Mouse (Mus musculus) neural tube, embryonic 12.5 days (tissue): ENCODE data around the gene Fgr. TPM values are rescaled to one million over a fixed set of nuclear protein-coding genes. Genes with fewer than 3 reads are reported as not detected.

Source experiments
- ATAC-seq: fragments of 200-750 bp; cut with Nextera tagmentation; 2 replicates; pipeline ENCODE4 v1.8.0; 2017; ENCODE audit warnings: low read depth, mild to moderate bottlenecking, moderate TSS enrichment, moderate library complexity; ENCODE audit not compliant: low FRiP score
- H3K27ac ChIP-seq: fragments of 300-500 bp; sonication (generic); 2 replicates; pipeline ENCODE4 v1.5.1; 2016
- H3K27me3 ChIP-seq: fragments of 300-500 bp; sonication (generic); replicated peaks from 2 replicates; pipeline ENCODE4 v1.6.1; 2016; ENCODE audit warnings: mild to moderate bottlenecking
- H3K36me3 ChIP-seq: fragments of 300-500 bp; sonication (generic); 2 replicates; pipeline ENCODE4 v1.6.1; 2016; ENCODE audit warnings: mild to moderate bottlenecking
- H3K4me1 ChIP-seq: fragments of 300-500 bp; sonication (generic); 2 replicates; pipeline ENCODE4 v1.6.1; 2016
- H3K4me2 ChIP-seq: fragments of 300-500 bp; sonication (generic); replicated peaks from 2 replicates; pipeline ENCODE4 v1.6.1; 2016; ENCODE audit warnings: mild to moderate bottlenecking
- H3K4me3 ChIP-seq: fragments of 300-500 bp; sonication (generic); 2 replicates; pipeline ENCODE4 v1.5.1; 2016
- H3K9ac ChIP-seq: fragments of 300-500 bp; sonication (generic); 2 replicates; pipeline ENCODE4 v1.6.1; 2016; ENCODE audit warnings: mild to moderate bottlenecking
- H3K9me3 ChIP-seq: fragments of 300-500 bp; sonication (generic); 2 replicates; pipeline ENCODE4 v1.6.1; 2016; ENCODE audit warnings: mild to moderate bottlenecking
- WGBS: fragments of 180-500 bp; shearing (Covaris S2); methylation state at CpG from one replicate; pipeline ENCODE4 v1.1.7; 2016; 5-methylcytosine and 5-hydroxymethylcytosine counted together
- polyA plus RNA-seq: library from polyadenylated mRNA; unstranded; fragments of >200 nt; fragmentation: Nextera tagmentation; extraction: Ambion mirVana; gene quantifications from 2 replicates; pipeline ENCODE4 v1.2.1, GENCODE M21; 2016

The Fgr gene
- polyA plus RNA-seq, 1 experiment from 2014 or later = 0.28 TPM

- ATAC-seq = no peak
- H3K4me1 ChIP-seq = peaks cover 28% of the 10 kb centered on the region
Measured at GRCm38 (mm10) chr4:132961866-132962265, 12.0 kb upstream of the Fgr start.

GRCm38 (mm10) chr4:132962628-132963027 lies 11.3 kb upstream of the Fgr start:
- Histone ChIP-seq H3K4me1 (peaks cover 28% of the 10 kb centered on the region), H3K9me3 (no peaks in the 10 kb centered on the region), H3K9ac (no peak overlapping the region), H3K27me3 (no peaks in the 10 kb centered on the region), H3K4me2 (no peak overlapping the region), H3K36me3 (no peaks in the 10 kb centered on the region), H3K4me3 (no peak overlapping the region), H3K27ac (no peak overlapping the region)
- ATAC-seq = no peak
- WGBS = 92% methylated on average over 4 of the region's 4 CpGs

More at GRCm38 (mm10) chr4:132961866-132962265, 12.0 kb upstream of the Fgr start:
- H3K9me3 ChIP-seq = no peaks in the 10 kb centered on the region
- WGBS = 84% methylated on average over 5 of the region's 5 CpGs
- H3K4me2 ChIP-seq = no peak overlapping the region
- no peak overlapping the region for H3K4me3 ChIP-seq
- no peak overlapping the region for H3K27ac ChIP-seq
- H3K27me3 ChIP-seq = no peaks in the 10 kb centered on the region
- no peaks in the 10 kb centered on the region for H3K36me3 ChIP-seq
- no peak overlapping the region for H3K9ac ChIP-seq

GRCm38 (mm10) chr4:132963436-132963835 lies 10.5 kb upstream of the Fgr start:
- H3K4me2 ChIP-seq = no peak overlapping the region
- no peaks in the 10 kb centered on the region for H3K9me3 ChIP-seq
- H3K27me3 ChIP-seq = no peaks in the 10 kb centered on the region
- no peak overlapping the region for H3K9ac ChIP-seq
- ATAC-seq = no peak
- H3K4me3 ChIP-seq = no peak overlapping the region
- peaks cover 28% of the 10 kb centered on the region for H3K4me1 ChIP-seq
- no peaks in the 10 kb centered on the region for H3K36me3 ChIP-seq
- WGBS = 42% methylated on average over 2 of the region's 2 CpGs
- H3K27ac ChIP-seq = no peak overlapping the region

- ATAC-seq = no peak
- Histone ChIP-seq H3K9me3 (no peaks in the 10 kb centered on the region), H3K36me3 (no peaks in the 10 kb centered on the region), H3K4me3 (no peak overlapping the region), H3K27ac (no peak overlapping the region), H3K27me3 (no peaks in the 10 kb centered on the region), H3K4me2 (no peak overlapping the region), H3K9ac (no peak overlapping the region), H3K4me1 (peaks cover 23% of the 10 kb centered on the region)
- WGBS = 38% methylated on average over 3 of the region's 3 CpGs
Measured at GRCm38 (mm10) chr4:132964064-132964463, 9.8 kb upstream of the Fgr start.

DNA sequence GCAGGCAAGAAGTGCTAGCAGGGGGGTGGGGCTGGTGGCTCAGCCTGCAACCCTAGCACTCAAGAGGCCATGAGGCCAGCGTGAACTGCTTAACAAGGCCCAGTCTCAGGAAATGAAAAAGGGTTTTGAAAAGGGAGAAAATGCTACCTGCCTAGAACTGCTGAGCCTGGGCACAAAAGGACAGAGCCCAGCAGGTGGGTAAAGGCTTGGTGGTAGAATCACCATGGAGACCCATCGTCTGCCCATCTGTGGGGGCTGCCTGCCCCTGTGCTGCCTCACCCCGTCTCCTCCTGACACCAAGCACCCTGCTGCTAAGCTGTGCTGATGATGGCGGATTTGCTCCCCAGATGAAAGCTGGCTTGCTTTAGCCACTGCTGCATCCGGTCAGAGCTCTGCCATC lies 9.4 kb upstream of the Fgr start:
- Histone ChIP-seq H3K27ac (no peak overlapping the region), H3K9me3 (no peaks in the 10 kb centered on the region), H3K36me3 (no peaks in the 10 kb centered on the region), H3K27me3 (no peaks in the 10 kb centered on the region), H3K4me2 (no peak overlapping the region), H3K9ac (no peak overlapping the region), H3K4me3 (no peak overlapping the region), H3K4me1 (peaks cover 19% of the 10 kb centered on the region)
- WGBS = 17% methylated on average over 5 of the region's 5 CpGs
- no peak for ATAC-seq

- H3K9ac ChIP-seq = no peak overlapping the region
- H3K27me3 ChIP-seq = peaks cover 8% of the 10 kb centered on the region
- H3K36me3 ChIP-seq = no peaks in the 10 kb centered on the region
- no peak overlapping the region for H3K4me3 ChIP-seq
- H3K4me1 ChIP-seq = peaks cover 11% of the 10 kb centered on the region
- no peak for ATAC-seq
- no peak overlapping the region for H3K27ac ChIP-seq
- no peak overlapping the region for H3K4me2 ChIP-seq
- WGBS = 58% methylated on average over 6 of the region's 6 CpGs
- no peaks in the 10 kb centered on the region for H3K9me3 ChIP-seq
Measured at GRCm38 (mm10) chr4:132968105-132968938, 5.6 kb upstream of the Fgr start.

DNA sequence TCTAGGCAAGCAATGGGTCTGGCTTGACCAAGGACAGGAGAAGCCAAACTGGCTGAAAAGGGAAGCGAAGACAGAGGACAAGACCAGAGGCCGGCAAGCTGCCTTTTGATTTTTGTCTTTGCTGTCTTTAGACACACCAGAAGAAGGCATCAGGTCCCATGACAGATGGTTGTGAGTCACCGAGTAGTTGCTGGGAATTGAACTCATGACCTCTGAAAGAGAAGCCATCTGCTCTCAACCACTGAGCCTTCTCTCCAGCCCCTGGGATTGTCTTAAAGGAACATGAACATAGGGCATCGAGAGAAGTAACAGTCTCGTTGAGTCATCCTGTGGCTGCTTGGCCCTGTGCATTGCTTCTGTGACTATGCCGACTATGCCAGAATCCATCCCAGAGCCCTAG lies 2.3 kb upstream of the Fgr start:
- Histone ChIP-seq H3K9ac (no peak overlapping the region), H3K36me3 (no peaks in the 10 kb centered on the region), H3K9me3 (no peaks in the 10 kb centered on the region), H3K27ac (no peak overlapping the region), H3K4me2 (no peak overlapping the region), H3K4me1 (peaks cover 26% of the 10 kb centered on the region; the same call in 1 of the 2 replicates), H3K27me3 (peaks cover 41% of the 10 kb centered on the region), H3K4me3 (no peak overlapping the region)
- 70% methylated on average over 6 of the region's 6 CpGs for WGBS
- ATAC-seq = no peak

DNA sequence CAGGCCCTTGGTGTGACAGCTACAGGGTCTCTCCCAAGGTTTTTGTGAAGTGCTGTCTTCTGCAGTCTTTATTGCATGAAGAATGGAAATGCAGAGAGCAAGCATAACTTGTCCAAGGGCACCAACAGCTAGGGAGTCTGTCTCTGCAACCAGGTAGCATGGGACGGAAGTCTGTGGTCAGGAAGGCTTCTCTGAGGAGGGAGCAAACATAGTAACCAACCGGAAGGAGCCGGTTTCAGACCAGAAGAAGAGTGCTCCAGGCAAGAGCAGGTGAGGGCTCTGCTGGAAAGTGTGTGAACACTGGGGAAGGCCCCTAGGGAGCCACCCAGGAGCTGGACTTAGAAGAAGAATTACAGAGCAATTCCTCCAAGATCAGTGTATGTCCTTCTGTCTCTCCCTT lies 1.8 kb upstream of the Fgr start:
- no peak for ATAC-seq
- Histone ChIP-seq H3K4me3 (no peak overlapping the region), H3K27ac (no peak overlapping the region), H3K4me1 (peaks cover 26% of the 10 kb centered on the region; the same call in 1 of the 2 replicates), H3K4me2 (no peak overlapping the region), H3K9ac (no peak overlapping the region), H3K9me3 (no peaks in the 10 kb centered on the region), H3K36me3 (no peaks in the 10 kb centered on the region), H3K27me3 (peaks cover 41% of the 10 kb centered on the region)
- WGBS = 79% methylated on average over 3 of the region's 3 CpGs

- Histone ChIP-seq H3K9ac (no peak overlapping the region), H3K27me3 (peaks cover 44% of the 10 kb centered on the region), H3K36me3 (no peaks in the 10 kb centered on the region), H3K27ac (no peak overlapping the region), H3K4me3 (no peak overlapping the region), H3K9me3 (no peaks in the 10 kb centered on the region), H3K4me2 (no peak overlapping the region), H3K4me1 (peaks cover 26% of the 10 kb centered on the region; the same call in 1 of the 2 replicates)
- WGBS = 31% methylated on average over 2 of the region's 2 CpGs
- no peak for ATAC-seq
Measured at GRCm38 (mm10) chr4:132972556-132972955, 1.3 kb upstream of the Fgr start.

DNA sequence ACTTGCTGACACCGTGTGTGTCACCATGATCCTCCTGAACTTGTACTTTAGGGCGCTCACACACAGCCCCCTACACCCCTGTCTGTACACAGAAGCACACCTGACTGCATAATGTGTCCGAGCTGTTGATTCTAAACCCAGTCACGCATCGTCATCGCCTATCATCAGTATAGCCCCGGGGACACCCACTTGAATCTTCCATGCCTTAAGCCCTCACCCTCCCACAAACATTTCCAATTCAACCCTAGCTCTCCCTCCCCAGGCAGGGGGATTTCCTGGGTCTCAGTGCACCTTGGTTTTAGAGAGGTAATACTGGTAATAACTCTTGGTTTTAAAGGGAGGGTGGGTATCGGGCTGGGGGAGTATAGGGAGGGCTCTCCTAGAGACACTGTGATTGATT lies 709 bp upstream of the Fgr start:
- peaks cover 44% of the 10 kb centered on the region for H3K27me3 ChIP-seq
- ATAC-seq = no peak
- peaks cover 26% of the 10 kb centered on the region; the same call in 1 of the 2 replicates for H3K4me1 ChIP-seq
- H3K9ac ChIP-seq = no peak overlapping the region
- no peak overlapping the region for H3K4me3 ChIP-seq
- H3K27ac ChIP-seq = no peak overlapping the region
- WGBS = 37% methylated on average over 8 of the region's 8 CpGs
- no peaks in the 10 kb centered on the region for H3K9me3 ChIP-seq
- H3K4me2 ChIP-seq = no peak overlapping the region
- H3K36me3 ChIP-seq = no peaks in the 10 kb centered on the region

GRCm38 (mm10) chr4:132974904-132975303 lies 1.0 kb downstream of the Fgr start:
- Histone ChIP-seq H3K27ac (no peak overlapping the region), H3K9me3 (no peaks in the 10 kb centered on the region), H3K36me3 (no peaks in the 10 kb centered on the region), H3K4me3 (no peak overlapping the region; the same call in 1 of the 2 replicates), H3K27me3 (peaks cover 44% of the 10 kb centered on the region), H3K4me2 (peak overlapping the region; percentile 49), H3K4me1 (peaks cover 26% of the 10 kb centered on the region; the same call in 1 of the 2 replicates), H3K9ac (no peak overlapping the region)
- WGBS = under 1% methylated on average over 15 of the region's 15 CpGs
- no peak for ATAC-seq

DNA sequence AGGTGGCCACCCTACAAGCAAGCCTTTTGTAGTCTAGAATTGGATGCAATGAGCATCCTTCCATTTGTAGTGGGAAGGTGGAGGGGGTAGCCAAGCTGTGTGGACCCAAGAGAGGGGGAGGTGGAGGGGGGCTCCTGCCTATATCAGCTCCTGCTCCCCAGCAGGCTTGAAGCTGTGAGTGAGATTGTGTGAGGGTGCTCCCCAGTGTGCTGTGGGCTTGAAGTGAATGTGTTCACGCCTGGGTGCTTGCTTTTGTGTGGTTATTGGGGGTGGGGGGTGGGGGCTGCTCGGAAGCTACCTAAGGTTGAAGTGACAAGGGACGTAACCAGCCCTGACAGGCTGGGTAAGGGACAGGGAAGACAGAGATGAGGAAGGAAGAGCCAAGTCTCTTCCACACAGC lies 1.9 kb downstream of the Fgr start:
- no peak overlapping the region for H3K9ac ChIP-seq
- H3K27me3 ChIP-seq = peaks cover 44% of the 10 kb centered on the region
- H3K27ac ChIP-seq = no peak overlapping the region
- no peak overlapping the region for H3K4me2 ChIP-seq
- H3K4me1 ChIP-seq = peaks cover 26% of the 10 kb centered on the region; the same call in 1 of the 2 replicates
- no peaks in the 10 kb centered on the region for H3K9me3 ChIP-seq
- no peak overlapping the region for H3K4me3 ChIP-seq
- 54% methylated on average over 3 of the region's 3 CpGs for WGBS
- no peak for ATAC-seq
- H3K36me3 ChIP-seq = no peaks in the 10 kb centered on the region

DNA sequence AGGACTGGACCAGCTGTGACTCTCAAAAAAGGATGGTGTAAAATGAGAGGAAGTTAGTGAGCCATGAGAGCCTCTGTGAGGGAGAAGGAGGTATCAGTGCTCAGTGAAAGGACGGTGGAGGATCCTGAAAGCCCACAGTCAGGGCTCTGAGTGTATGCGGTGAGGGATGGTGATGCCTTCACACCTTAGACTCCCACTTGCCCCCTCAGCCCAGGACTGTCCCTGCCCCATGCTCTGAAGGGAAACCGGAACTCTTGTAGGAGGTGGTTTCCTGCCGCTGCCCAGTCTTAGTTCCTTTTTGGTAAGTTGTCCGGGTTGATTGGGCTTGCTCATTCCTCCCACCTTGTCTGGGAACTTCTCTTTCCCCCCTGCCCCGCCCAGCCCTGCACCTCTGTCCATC lies 2.8 kb downstream of the Fgr start:
- peaks cover 26% of the 10 kb centered on the region; the same call in 1 of the 2 replicates for H3K4me1 ChIP-seq
- no peaks in the 10 kb centered on the region for H3K9me3 ChIP-seq
- H3K4me3 ChIP-seq = no peak overlapping the region
- no peaks in the 10 kb centered on the region for H3K36me3 ChIP-seq
- H3K9ac ChIP-seq = no peak overlapping the region
- no peak overlapping the region for H3K27ac ChIP-seq
- no peak for ATAC-seq
- peaks cover 44% of the 10 kb centered on the region for H3K27me3 ChIP-seq
- 79% methylated on average over 6 of the region's 6 CpGs for WGBS
- H3K4me2 ChIP-seq = no peak overlapping the region
